Mouse (Mus musculus) CH12F3 (cell line): Measurements from ENCODE around the gene Olfr538.
"Not testable (repeated sequence)": the region's sequence is repeated elsewhere in the genome, so short reads cannot be mapped to it uniquely, and the experiment has no call there.

Source experiments
- in situ Hi-C: fragments of 300-500 bp; cut with MboI; formaldehyde crosslinking; loops from 2 replicates; pipeline ENCODE4 v1.14.3; 2020; ENCODE audit warnings: low sequenced_read_pairs

Gene Olfr538

GRCm38 (mm10) chr7:140567586-140567985 is at the start of gene Olfr538:
Gene Olfr538, plus strand, starts transcription at chr7:140567886.
- in situ Hi-C loops = no loop called here

GRCm38 (mm10) chr7:140539746-140540145 is 27.9 kb upstream of the Olfr538 start:
- in situ Hi-C loops = no loop called here

- in situ Hi-C loops = not testable (repeated sequence)
Measured at GRCm38 (mm10) chr7:140600969-140601368, 33.3 kb downstream of the Olfr538 start, which contains the start of gene Olfr46. Gene Olfr46, plus strand, starts transcription at chr7:140601269.
